ENCODE assay signal across 27 mouse cellular contexts in the genomic region with DNA sequence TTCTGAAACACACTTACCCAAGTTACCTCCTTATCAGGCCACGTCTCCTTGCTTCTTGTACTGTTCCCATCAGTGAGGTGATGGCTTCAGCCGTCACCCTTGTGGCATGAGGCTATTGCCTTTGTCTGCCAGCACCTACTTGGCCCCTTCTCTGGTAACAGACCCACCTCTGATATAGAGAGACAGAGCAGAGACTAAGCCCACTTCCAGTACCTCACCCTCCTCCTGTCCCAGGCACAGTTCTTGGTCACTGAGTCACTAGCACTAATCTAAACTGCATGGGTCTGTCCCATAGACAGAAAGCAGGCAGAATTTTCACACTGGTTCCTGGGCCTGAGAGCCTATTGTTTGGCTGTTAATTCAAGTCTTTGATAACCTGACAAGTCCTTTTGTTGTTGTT.
DNase-seq lines count a peak whose midpoint lies in the region; ATAC-seq lines count a peak whose summit lies in the region.
"Had no signal": no experiment of that assay in that cellular context is flagged by ENCODE, and none has a peak within 500 bp of the region (broad histone marks: within the 10 kb centered on the region; RNA-seq: fewer than 3 reads in every experiment).

No protein-coding gene starts in this region.

- no peak for ATAC-seq in heart, embryonic 13.5 days (ENCODE audit: extremely low read depth, insufficient number of reproducible peaks, low FRiP score, low TSS enrichment)
- ATAC-seq in hindbrain, embryonic 14.5 days (ENCODE audit: low FRiP score), result no peak
- ATAC-seq: activated CD4-positive, CD25-positive, alpha-beta regulatory T cell, adult 4 months; forebrain, embryonic 15.5 days; hindbrain, embryonic 16.5 days; intestine, embryonic 15.5 days had no signal

- H3K9me3 ChIP-seq in heart, embryonic 10.5 days, result no peaks in the 10 kb centered on the region
- H3K9me3 ChIP-seq in heart, embryonic 13.5 days, result no peaks in the 10 kb centered on the region
- H3K9me3 ChIP-seq in hindbrain, embryonic 10.5 days, result no peaks in the 10 kb centered on the region
- no peaks in the 10 kb centered on the region for H3K9me3 ChIP-seq in hindbrain, embryonic 14.5 days (ENCODE audit: control insufficient read depth, low read length)
- H3K9me3 ChIP-seq: embryonic facial prominence, embryonic 10.5 days; embryonic facial prominence, embryonic 13.5 days; forebrain, embryonic 12.5 days; forebrain, embryonic 15.5 days; hindbrain, embryonic 12.5 days; intestine, embryonic 15.5 days had no signal

- H3K9ac ChIP-seq in heart, embryonic 13.5 days, result no peak overlapping the region
- no peak overlapping the region for H3K9ac ChIP-seq in hindbrain, embryonic 14.5 days
- H3K9ac ChIP-seq: embryonic facial prominence, embryonic 13.5 days; forebrain, embryonic 12.5 days; forebrain, embryonic 15.5 days; hindbrain, embryonic 12.5 days; intestine, embryonic 15.5 days had no signal

- H3K4me1 ChIP-seq in heart, embryonic 10.5 days, result peaks cover 35% of the 10 kb centered on the region
- H3K4me1 ChIP-seq in heart, embryonic 13.5 days, result peaks cover 44% of the 10 kb centered on the region
- peaks cover 25% of the 10 kb centered on the region for H3K4me1 ChIP-seq in hindbrain, embryonic 10.5 days (replicated peaks)
- no peaks in the 10 kb centered on the region for H3K4me1 ChIP-seq in hindbrain, embryonic 14.5 days (replicated peaks; ENCODE audit: control insufficient read depth, insufficient read depth, low read length)

- WGBS in heart, embryonic 10.5 days, result 19% methylated on average over 2 of the region's 2 CpGs
- WGBS in heart, embryonic 13.5 days, result 26% methylated on average over 2 of the region's 2 CpGs
- WGBS in hindbrain, embryonic 10.5 days, result 74% methylated on average over 2 of the region's 2 CpGs
- WGBS in hindbrain, embryonic 14.5 days, result 73% methylated on average over 2 of the region's 2 CpGs

- H3K36me3 ChIP-seq in heart, embryonic 10.5 days, result no peaks in the 10 kb centered on the region
- no peaks in the 10 kb centered on the region for H3K36me3 ChIP-seq in heart, embryonic 13.5 days
- H3K36me3 ChIP-seq in hindbrain, embryonic 10.5 days, result no peaks in the 10 kb centered on the region
- no peaks in the 10 kb centered on the region for H3K36me3 ChIP-seq in hindbrain, embryonic 14.5 days (replicated peaks; ENCODE audit: control insufficient read depth, insufficient read depth)
- H3K36me3 ChIP-seq: embryonic facial prominence, embryonic 10.5 days; embryonic facial prominence, embryonic 13.5 days; forebrain, embryonic 12.5 days; forebrain, embryonic 15.5 days; hindbrain, embryonic 12.5 days; intestine, embryonic 15.5 days had no signal

- H3K27ac ChIP-seq in heart, embryonic 10.5 days, result peak overlapping the region; percentile 69; the same call in 1 of the 2 replicates
- peak overlapping the region; percentile 30 for H3K27ac ChIP-seq in heart, embryonic 13.5 days (replicated peaks)
- peak overlapping the region; percentile 35; the same call in 1 of the 2 replicates for H3K27ac ChIP-seq in hindbrain, embryonic 10.5 days
- H3K27ac ChIP-seq in hindbrain, embryonic 14.5 days, result no peak overlapping the region
- H3K27ac ChIP-seq: embryonic facial prominence, embryonic 10.5 days; embryonic facial prominence, embryonic 13.5 days; forebrain, embryonic 12.5 days; forebrain, embryonic 15.5 days; hindbrain, embryonic 12.5 days; intestine, embryonic 15.5 days had no signal

- H3K4me3 ChIP-seq in heart, embryonic 10.5 days, result no peak overlapping the region
- no peak overlapping the region for H3K4me3 ChIP-seq in heart, embryonic 13.5 days
- H3K4me3 ChIP-seq in hindbrain, embryonic 10.5 days, result no peak overlapping the region
- no peak overlapping the region for H3K4me3 ChIP-seq in hindbrain, embryonic 14.5 days (replicated peaks; ENCODE audit: low read length)
- H3K4me3 ChIP-seq: embryonic facial prominence, embryonic 10.5 days; embryonic facial prominence, embryonic 13.5 days; erythroblast, embryonic 14.5 days; forebrain, embryonic 12.5 days; forebrain, embryonic 15.5 days; hindbrain, embryonic 12.5 days; intestine, embryonic 15.5 days had no signal

- H3K4me2 ChIP-seq in heart, embryonic 13.5 days, result no peak overlapping the region
- no peak overlapping the region for H3K4me2 ChIP-seq in hindbrain, embryonic 14.5 days (replicated peaks)
- H3K4me2 ChIP-seq: embryonic facial prominence, embryonic 13.5 days; forebrain, embryonic 12.5 days; forebrain, embryonic 15.5 days; hindbrain, embryonic 12.5 days; intestine, embryonic 15.5 days had no signal

- H3K27me3 ChIP-seq in heart, embryonic 10.5 days (ENCODE audit: insufficient read depth, poor library complexity, severe bottlenecking), result no peaks in the 10 kb centered on the region
- H3K27me3 ChIP-seq in heart, embryonic 13.5 days (replicated peaks), result no peaks in the 10 kb centered on the region
- H3K27me3 ChIP-seq in hindbrain, embryonic 10.5 days (ENCODE audit: insufficient read depth, poor library complexity, severe bottlenecking), result no peaks in the 10 kb centered on the region
- no peaks in the 10 kb centered on the region for H3K27me3 ChIP-seq in hindbrain, embryonic 14.5 days (ENCODE audit: control insufficient read depth, insufficient read depth, low read length)
- H3K27me3 ChIP-seq: embryonic facial prominence, embryonic 13.5 days; forebrain, embryonic 12.5 days; forebrain, embryonic 15.5 days; hindbrain, embryonic 12.5 days; intestine, embryonic 15.5 days had no signal

- peak; percentile 87 for DNase-seq in heart, embryonic 10.5 days (ENCODE audit: low spot score)
- DNase-seq in heart, adult 8-10 months (ENCODE audit: low spot score), result no peak
- no peak for DNase-seq in heart, adult 11 months
- DNase-seq in hindbrain, embryonic 10.5 days (ENCODE audit: low spot score), result no peak
- DNase-seq in hindbrain, embryonic 14.5 days (ENCODE audit: low spot score), result no peak
- DNase-seq: adrenal gland, adult 8-10 months; adrenal gland, postnatal 25 days; cerebellum, adult 11-12 months; cerebellum, adult 8-10 months; cerebellum, postnatal 10 days; cerebellum, postnatal 36 days; embryo, embryonic 11 days; gastrocnemius, postnatal 10 days; gastrocnemius, postnatal 36 days; heart, postnatal 4 days; kidney, adult 11 months; kidney, adult 8-10 months had no signal
